Mouse (Mus musculus) kidney, embryonic 14.5 days (tissue): ENCODE results near the gene Fancd2os. TPM values are rescaled to one million over a fixed set of nuclear protein-coding genes. Genes with fewer than 3 reads are reported as not detected.

Experiments used
- ATAC-seq: fragments of 200-750 bp; cut with Nextera tagmentation; 2 replicates; pipeline ENCODE4 v1.8.0; 2017; ENCODE audit warnings: moderate number of reproducible peaks, mild to moderate bottlenecking, moderate TSS enrichment, moderate library complexity; ENCODE audit not compliant: low FRiP score, low TSS enrichment
- H3K27ac ChIP-seq: fragments of 300-500 bp; sonication (generic); 2 replicates; pipeline ENCODE4 v1.5.1; 2014; ENCODE audit warnings: low read depth, mild to moderate bottlenecking, low read length, moderate library complexity, mixed read lengths
- H3K27me3 ChIP-seq: fragments of 300-500 bp; sonication (generic); 2 replicates; pipeline ENCODE4 v1.6.1; 2014; ENCODE audit warnings: mild to moderate bottlenecking, low read length; ENCODE audit not compliant: control insufficient read depth, insufficient read depth
- H3K36me3 ChIP-seq: fragments of 300-500 bp; sonication (generic); 2 replicates; pipeline ENCODE4 v1.6.1; 2014; ENCODE audit warnings: low read length, mixed read lengths; ENCODE audit not compliant: control insufficient read depth, insufficient read depth
- H3K4me1 ChIP-seq: fragments of 300-500 bp; sonication (generic); 2 replicates; pipeline ENCODE4 v1.6.1; 2014; ENCODE audit warnings: low read length, mixed read lengths; ENCODE audit not compliant: control insufficient read depth, insufficient read depth
- H3K4me2 ChIP-seq: fragments of 300-500 bp; sonication (generic); replicated peaks from 2 replicates; pipeline ENCODE4 v1.6.1; 2014; ENCODE audit warnings: low read depth, mild to moderate bottlenecking, low read length
- H3K4me3 ChIP-seq: fragments of 300-500 bp; sonication (generic); 2 replicates; pipeline ENCODE4 v1.5.1; 2014; ENCODE audit warnings: mild to moderate bottlenecking, low read length
- H3K9ac ChIP-seq: fragments of 300-500 bp; sonication (generic); 2 replicates; pipeline ENCODE4 v1.6.1; 2014; ENCODE audit warnings: low read depth, mild to moderate bottlenecking, low read length, moderate library complexity
- H3K9me3 ChIP-seq: fragments of 300-500 bp; sonication (generic); 2 replicates; pipeline ENCODE4 v1.6.1; 2016; ENCODE audit warnings: low read length; ENCODE audit not compliant: control insufficient read depth
- WGBS: fragments of 180-500 bp; shearing (Covaris S2); extraction: QIAGEN DNeasy Blood & Tissue Kit; methylation state at CpG from one replicate; pipeline ENCODE4 v1.1.7; 2014; 5-methylcytosine and 5-hydroxymethylcytosine counted together
- polyA plus RNA-seq: library from polyadenylated mRNA; unstranded; fragments of >200 nt; fragmentation: Nextera tagmentation; extraction: Ambion mirVana; gene quantifications from 2 replicates; pipeline ENCODE4 v1.2.1, GENCODE M21; 2014

Fancd2os gene
- polyA plus RNA-seq, 1 experiment from 2014 or later: 0.28 TPM

DNA sequence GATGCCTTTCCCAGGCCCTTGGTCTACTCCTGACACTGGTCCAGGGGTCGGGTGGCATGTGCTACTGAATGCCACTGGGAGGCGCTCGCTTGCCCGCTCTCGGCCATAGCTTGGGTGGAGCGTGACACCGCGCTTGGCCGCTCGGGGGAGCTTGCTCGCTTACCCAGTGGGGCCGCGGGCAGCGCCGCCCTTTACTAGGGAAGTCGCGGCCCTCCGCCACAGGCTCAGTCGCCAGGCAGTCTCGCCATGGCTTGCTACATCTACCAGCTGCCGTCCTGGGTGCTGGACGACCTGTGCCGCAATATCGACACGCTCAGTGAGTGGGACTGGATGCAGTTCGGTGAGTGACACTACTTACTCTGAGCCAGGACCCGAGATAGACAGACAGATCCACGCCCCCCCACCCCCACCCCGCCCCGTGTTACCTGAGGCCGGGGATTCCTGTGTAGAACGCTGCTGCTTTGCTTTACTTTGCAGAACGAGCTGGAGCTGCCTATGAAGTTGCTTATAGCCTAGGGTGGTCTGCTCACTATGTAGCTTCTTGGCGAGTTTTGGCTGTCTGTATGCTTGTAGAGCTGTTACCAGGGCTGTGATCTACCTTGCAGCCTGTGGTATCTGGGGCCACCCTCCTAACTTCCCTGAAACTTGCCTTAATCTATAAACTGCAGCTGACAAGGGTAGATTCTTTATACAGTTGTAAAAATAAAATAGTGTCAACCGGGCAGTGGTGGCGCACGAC lies 38.0 kb upstream of the Fancd2os start, which contains the start of gene Irak2:
TSS of gene Irak2 (plus strand) at position 166 of the 739 bp plus-strand sequence.
- Histone ChIP-seq H3K4me3 (peak within 1 kb of the TSS; percentile 38), H3K9me3 (no peaks in the 10 kb centered on the region), H3K9ac (peak within 1 kb of the TSS; percentile 47), H3K4me2 (peak within 1 kb of the TSS; percentile 39), H3K27me3 (no peaks in the 10 kb centered on the region), H3K36me3 (no peaks in the 10 kb centered on the region), H3K4me1 (no peaks in the 10 kb centered on the region), H3K27ac (no peak within 1 kb of the TSS)
- ATAC-seq: peak; percentile 96
- WGBS: 7% methylated on average over 37 of the region's 37 CpGs

DNA sequence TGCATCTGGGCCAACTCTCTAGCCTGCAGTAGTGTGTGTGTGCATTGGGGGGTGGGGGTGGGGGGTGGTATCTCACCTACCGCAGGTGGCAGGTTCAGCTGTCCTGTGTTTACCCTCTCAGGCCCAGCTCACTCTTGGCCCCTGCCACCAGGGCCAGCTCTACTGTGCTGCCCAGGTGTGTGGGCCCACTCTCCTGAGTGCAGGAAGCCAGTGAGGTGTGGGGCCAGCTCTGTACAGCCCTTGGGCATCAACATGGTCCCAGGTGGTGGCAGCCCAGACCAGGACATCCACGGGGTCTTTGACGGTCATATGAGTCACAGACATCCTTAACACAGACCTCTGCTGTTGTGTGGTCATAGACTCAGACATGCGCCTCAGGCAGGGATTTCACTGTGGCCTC lies 32.3 kb upstream of the Fancd2os start:
- WGBS: 98% methylated on average over 4 of the region's 4 CpGs
- H3K36me3 ChIP-seq: peaks cover 40% of the 10 kb centered on the region
- no peak overlapping the region for H3K4me2 ChIP-seq
- no peaks in the 10 kb centered on the region for H3K9me3 ChIP-seq
- H3K4me1 ChIP-seq: no peaks in the 10 kb centered on the region
- no peak for ATAC-seq
- no peak overlapping the region for H3K27ac ChIP-seq
- H3K27me3 ChIP-seq: no peaks in the 10 kb centered on the region
- H3K4me3 ChIP-seq: no peak overlapping the region
- H3K9ac ChIP-seq: no peak overlapping the region

DNA sequence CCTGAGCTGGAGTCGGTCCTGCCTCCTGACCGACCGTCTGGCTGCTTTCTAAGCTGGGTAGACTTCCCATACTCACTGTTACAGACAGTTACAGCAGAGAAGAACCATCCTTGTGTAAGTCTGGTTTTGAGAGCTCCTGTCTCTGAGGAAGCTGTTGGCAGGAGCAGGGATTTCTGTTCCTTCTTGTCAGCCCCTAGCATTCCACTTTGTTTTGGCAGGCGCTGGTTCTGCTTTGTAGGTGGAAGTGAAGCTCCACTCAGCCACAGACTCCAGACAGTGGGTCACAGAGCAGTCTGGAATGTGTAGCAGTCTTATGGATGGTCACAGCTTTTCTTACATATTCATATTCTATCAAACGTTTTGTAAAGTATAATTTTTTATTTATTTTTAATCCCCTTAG lies 29.8 kb upstream of the Fancd2os start:
- no peak overlapping the region for H3K4me2 ChIP-seq
- peaks cover 44% of the 10 kb centered on the region for H3K36me3 ChIP-seq
- no peak overlapping the region for H3K4me3 ChIP-seq
- no peak overlapping the region for H3K27ac ChIP-seq
- H3K9me3 ChIP-seq: no peaks in the 10 kb centered on the region
- no peak overlapping the region for H3K9ac ChIP-seq
- ATAC-seq: no peak
- WGBS: 85% methylated on average over 5 of the region's 5 CpGs
- H3K27me3 ChIP-seq: no peaks in the 10 kb centered on the region
- H3K4me1 ChIP-seq: peaks cover 3% of the 10 kb centered on the region; the same call in 1 of the 2 replicates

DNA sequence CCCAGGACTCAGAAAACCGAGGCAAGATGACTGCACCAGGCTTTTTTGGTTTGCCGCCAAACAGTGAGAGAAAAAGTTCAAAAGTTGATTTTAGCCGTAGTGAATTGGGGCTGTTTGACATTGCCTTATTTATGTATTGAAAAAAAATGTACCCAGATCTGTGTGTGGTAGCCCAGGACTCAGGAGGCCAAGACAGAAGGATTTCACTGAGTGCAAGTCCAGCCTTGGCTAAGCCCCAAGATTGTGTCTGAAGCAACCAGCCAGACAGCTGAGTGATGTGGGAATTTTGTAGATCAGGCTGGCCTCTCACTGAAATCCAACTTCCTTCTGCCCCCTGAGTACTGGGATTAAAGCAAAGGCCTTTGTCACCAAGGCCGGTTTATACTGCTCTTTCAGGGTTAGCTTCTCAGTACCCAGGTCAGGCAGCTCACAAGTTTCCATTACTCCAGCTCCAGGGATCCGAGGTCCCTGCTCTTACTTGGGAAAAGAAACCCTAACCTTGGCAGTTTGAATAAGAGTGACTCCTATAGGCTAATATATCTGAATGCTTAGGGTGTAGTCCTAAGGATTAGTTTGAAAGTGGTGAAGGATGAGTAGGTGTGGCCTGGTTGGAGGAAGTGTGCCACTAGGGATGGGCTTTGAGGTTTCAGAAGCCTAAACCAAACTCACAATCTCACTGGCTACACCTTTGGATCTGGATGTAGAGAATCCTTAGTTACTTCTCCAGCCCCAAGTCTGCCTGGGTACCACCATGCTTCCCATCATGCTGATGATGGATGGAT lies 24.7 kb upstream of the Fancd2os start:
- Histone ChIP-seq H3K4me3 (peak overlapping the region; percentile 75), H3K27me3 (no peaks in the 10 kb centered on the region), H3K4me1 (peaks cover 9% of the 10 kb centered on the region), H3K27ac (no peak overlapping the region), H3K9me3 (no peaks in the 10 kb centered on the region), H3K4me2 (peak overlapping the region; percentile 57), H3K9ac (peak overlapping the region; percentile 85), H3K36me3 (peaks cover 25% of the 10 kb centered on the region)
- 38% methylated on average over 5 of the region's 5 CpGs for WGBS
- ATAC-seq: no peak

DNA sequence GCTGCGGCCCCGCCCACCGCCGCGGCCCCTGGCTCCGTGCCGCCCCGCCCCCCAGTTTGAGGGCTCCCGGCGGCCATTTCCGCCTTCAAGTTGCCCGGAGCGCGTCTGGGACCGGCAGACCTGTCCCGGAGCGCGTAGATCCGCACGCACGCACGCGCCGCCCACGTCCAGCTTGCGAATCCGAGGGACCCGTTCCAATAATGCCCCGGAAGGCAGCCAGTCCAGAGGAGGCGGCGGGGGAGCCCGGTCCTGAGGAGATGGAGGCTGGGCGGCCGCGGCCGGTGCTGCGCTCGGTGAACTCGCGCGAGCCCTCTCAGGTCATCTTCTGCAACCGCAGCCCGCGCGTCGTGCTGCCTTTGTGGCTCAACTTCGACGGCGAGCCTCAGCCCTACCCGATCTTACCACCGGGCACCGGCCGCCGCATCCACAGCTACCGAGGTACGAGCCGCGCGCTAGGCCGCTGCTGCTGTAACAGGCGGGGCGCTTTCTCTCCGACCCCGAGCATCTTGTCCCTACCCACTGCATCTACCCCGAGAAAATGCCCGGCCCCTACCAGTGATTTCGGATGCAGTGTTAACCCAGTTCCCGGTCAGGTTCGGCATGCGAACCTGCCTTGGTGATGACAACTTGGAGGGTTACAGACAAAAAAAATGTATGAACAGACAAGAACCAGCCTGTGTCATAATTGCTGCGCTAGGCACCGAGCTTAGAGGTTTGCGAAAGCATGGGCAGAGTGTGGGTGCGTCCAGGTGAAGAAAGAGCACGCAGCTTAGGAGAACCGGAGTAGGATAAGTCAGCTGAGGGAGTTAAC lies 23.6 kb upstream of the Fancd2os start, which contains the start of gene Vhl:
TSS of gene Vhl (plus strand) at position 19 of the 811 bp plus-strand sequence.
- Histone ChIP-seq H3K4me1 (peaks cover 9% of the 10 kb centered on the region), H3K4me2 (peak within 1 kb of the TSS; percentile 57), H3K27me3 (no peaks in the 10 kb centered on the region), H3K36me3 (peaks cover 15% of the 10 kb centered on the region), H3K9me3 (no peaks in the 10 kb centered on the region), H3K4me3 (peak within 1 kb of the TSS; percentile 75), H3K27ac (peak within 1 kb of the TSS; percentile 84), H3K9ac (peak within 1 kb of the TSS; percentile 85)
- under 1% methylated on average over 75 of the region's 76 CpGs for WGBS
- ATAC-seq: peak; percentile 90

DNA sequence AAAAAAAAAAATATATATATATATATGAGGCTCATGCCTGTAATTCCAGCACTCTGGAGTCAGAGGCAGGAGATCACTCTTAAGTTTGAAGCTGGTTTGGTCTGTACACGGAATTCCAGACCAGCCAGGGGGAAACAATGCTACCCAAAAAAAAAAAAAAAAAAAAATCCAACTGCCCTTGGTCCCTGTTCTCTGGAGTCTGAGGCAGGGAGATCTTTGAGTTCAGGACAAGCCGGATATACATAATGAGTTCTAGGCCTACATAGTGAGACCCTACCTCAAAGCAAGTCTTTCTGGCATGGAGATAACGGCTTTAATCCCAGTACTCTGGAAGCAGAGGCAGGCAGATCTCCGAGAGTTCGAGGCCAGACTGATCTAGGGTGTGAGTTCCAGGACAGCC lies 22.9 kb upstream of the Fancd2os start:
- WGBS: 70% methylated on average over 5 of the region's 5 CpGs

DNA sequence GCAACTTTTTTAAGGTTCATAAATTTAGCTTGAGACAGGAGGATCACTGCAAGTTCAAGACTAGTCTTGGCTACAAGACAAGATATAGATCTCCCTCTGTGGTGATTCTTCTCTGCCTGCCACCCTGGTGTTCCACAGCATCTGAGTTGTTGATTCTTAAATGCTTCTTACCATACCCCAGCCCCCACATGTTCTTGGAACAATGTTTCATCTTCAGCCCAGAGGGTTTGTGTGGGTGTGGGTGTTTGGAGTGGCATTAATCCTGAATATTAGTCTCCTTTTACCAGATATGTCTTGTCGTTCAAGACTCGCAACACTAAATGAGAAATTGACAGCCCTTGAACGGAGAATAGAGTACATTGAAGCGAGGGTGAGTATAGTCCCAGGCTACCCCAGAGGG lies 15.0 kb upstream of the Fancd2os start:
- Histone ChIP-seq H3K4me3 (no peak overlapping the region), H3K27me3 (no peaks in the 10 kb centered on the region), H3K9me3 (no peaks in the 10 kb centered on the region), H3K4me2 (no peak overlapping the region), H3K36me3 (peaks cover 55% of the 10 kb centered on the region), H3K9ac (no peak overlapping the region), H3K27ac (no peak overlapping the region), H3K4me1 (no peaks in the 10 kb centered on the region)
- 96% methylated on average over 4 of the region's 4 CpGs for WGBS
- no peak for ATAC-seq

More for the DNA sequence above, 22.9 kb upstream of the Fancd2os start:
- Histone ChIP-seq H3K27me3 (no peaks in the 10 kb centered on the region), H3K9ac (no peak overlapping the region), H3K27ac (0 out of 2 replicates have a peak overlapping the region, but pooled peaks have one; percentile 57), H3K36me3 (peaks cover 9% of the 10 kb centered on the region), H3K9me3 (no peaks in the 10 kb centered on the region), H3K4me3 (peak overlapping the region; percentile 75), H3K4me2 (peak overlapping the region; percentile 57), H3K4me1 (peaks cover 9% of the 10 kb centered on the region)
- ATAC-seq: no peak; the same call in 1 of the 2 replicates

DNA sequence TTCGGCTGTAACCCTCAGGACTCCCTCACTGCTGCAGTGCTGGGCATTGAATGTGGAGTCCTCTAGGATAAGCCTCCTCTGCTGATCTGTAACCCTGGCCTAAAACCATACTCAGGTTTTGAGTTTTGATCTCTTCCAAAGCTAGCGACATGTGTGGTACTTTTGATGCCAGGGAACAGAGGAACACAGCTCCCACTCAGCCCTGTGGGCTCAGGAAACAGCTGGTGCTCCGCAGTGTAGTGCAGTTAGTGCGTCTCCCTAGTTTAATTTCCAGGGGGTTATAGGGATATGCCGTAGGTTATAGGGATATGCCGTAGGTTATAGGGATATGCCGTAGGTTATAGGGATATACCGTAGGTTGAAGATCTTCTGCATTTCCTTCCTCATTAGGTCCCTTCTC lies 14.5 kb upstream of the Fancd2os start:
- Histone ChIP-seq H3K4me2 (no peak overlapping the region), H3K36me3 (peaks cover 59% of the 10 kb centered on the region), H3K4me1 (no peaks in the 10 kb centered on the region), H3K27ac (no peak overlapping the region), H3K9me3 (no peaks in the 10 kb centered on the region), H3K9ac (no peak overlapping the region), H3K27me3 (no peaks in the 10 kb centered on the region), H3K4me3 (no peak overlapping the region)
- 95% methylated on average over 8 of the region's 8 CpGs for WGBS
- no peak for ATAC-seq
